Mouse (Mus musculus): ENCODE measurements around the gene Slc25a39. TPM values are rescaled to one million over a fixed set of nuclear protein-coding genes. Genes with fewer than 3 reads are reported as not detected.

The Slc25a39 gene
- polyA plus RNA-seq, 1 experiment from 2014 or later: 360 TPM

Small RNA genes within 50 kb of the gene (microRNA-seq; reads per million reads assigned to microRNA genes)
- gene Mir6930: not detected

Other genes starting within 250 kb of the Slc25a39 start
- 90.2 and 108 TPM in 2 replicates for gene Lsm12, start 222.7 kb downstream of the Slc25a39 start, polyA plus RNA-seq (2015; fragmentation: Nextera tagmentation; extraction: Ambion mirVana)
- 46.0 and 49.9 TPM in 2 replicates for gene G6pc3, start 218.3 kb downstream of the Slc25a39 start, polyA plus RNA-seq (2015; fragmentation: Nextera tagmentation; extraction: Ambion mirVana)
- gene Hdac5, start 177.8 kb downstream of the Slc25a39 start, polyA plus RNA-seq (2015; fragmentation: Nextera tagmentation; extraction: Ambion mirVana): 51.5 and 59.8 TPM in 2 replicates
- 21.2 and 24.6 TPM in 2 replicates for gene BC030867, start 159.1 kb downstream of the Slc25a39 start, polyA plus RNA-seq (2015; fragmentation: Nextera tagmentation; extraction: Ambion mirVana)
- not detected in 2 replicates for gene Asb16, start 139.2 kb downstream of the Slc25a39 start, polyA plus RNA-seq (2015; fragmentation: Nextera tagmentation; extraction: Ambion mirVana)
- gene Tmub2, start 123.0 kb downstream of the Slc25a39 start, polyA plus RNA-seq (2015; fragmentation: Nextera tagmentation; extraction: Ambion mirVana): 64.4 and 66.7 TPM in 2 replicates
- 12.4 and 13.3 TPM in 2 replicates for gene Atxn7l3, start 111.3 kb downstream of the Slc25a39 start, polyA plus RNA-seq (2015; fragmentation: Nextera tagmentation; extraction: Ambion mirVana)
- 94.7 and 97.3 TPM in 2 replicates for gene Ubtf, start 88.2 kb downstream of the Slc25a39 start, polyA plus RNA-seq (2015; fragmentation: Nextera tagmentation; extraction: Ambion mirVana)
- 9.0 and 9.6 TPM in 2 replicates for gene Slc4a1, start 41.7 kb downstream of the Slc25a39 start, polyA plus RNA-seq (2015; fragmentation: Nextera tagmentation; extraction: Ambion mirVana)
- 3.3 and 3.9 TPM in 2 replicates for gene Rundc3a, start 14.5 kb downstream of the Slc25a39 start, polyA plus RNA-seq (2015; fragmentation: Nextera tagmentation; extraction: Ambion mirVana)
- gene Grn, start 22.4 kb upstream of the Slc25a39 start, polyA plus RNA-seq (2015; fragmentation: Nextera tagmentation; extraction: Ambion mirVana): 208 and 213 TPM in 2 replicates
- gene Fam171a2, start 39.7 kb upstream of the Slc25a39 start, polyA plus RNA-seq (2015; fragmentation: Nextera tagmentation; extraction: Ambion mirVana): 5.3 and 5.8 TPM in 2 replicates
- gene Itga2b, start 62.2 kb upstream of the Slc25a39 start, polyA plus RNA-seq (2015; fragmentation: Nextera tagmentation; extraction: Ambion mirVana): 10.2 and 10.8 TPM in 2 replicates
- 47.5 and 63.8 TPM in 2 replicates for gene Gpatch8, start 148.4 kb upstream of the Slc25a39 start, polyA plus RNA-seq (2015; fragmentation: Nextera tagmentation; extraction: Ambion mirVana)
- gene Gm11627, start 171.5 kb upstream of the Slc25a39 start, polyA plus RNA-seq (2015; fragmentation: Nextera tagmentation; extraction: Ambion mirVana): 7.9 and 10.8 TPM in 2 replicates
- gene Fzd2, start 196.4 kb upstream of the Slc25a39 start, polyA plus RNA-seq (2015; fragmentation: Nextera tagmentation; extraction: Ambion mirVana): 27.2 and 27.5 TPM in 2 replicates